Mouse (Mus musculus): Measurements from ENCODE around the gene Prrxl1.

GRCm38 (mm10) chr14:32659781-32660180 lies 60.6 kb downstream of the Prrxl1 start:
- TF ChIP-seq POLR2A (IDR thresholded peaks at IDR 0.05; ENCODE audit: low read depth, low read length) (no peak), CTCF (IDR thresholded peaks at IDR 0.05; ENCODE audit: borderline replicate concordance, insufficient read depth, low read length) (no peak)
